In the genomic region with DNA sequence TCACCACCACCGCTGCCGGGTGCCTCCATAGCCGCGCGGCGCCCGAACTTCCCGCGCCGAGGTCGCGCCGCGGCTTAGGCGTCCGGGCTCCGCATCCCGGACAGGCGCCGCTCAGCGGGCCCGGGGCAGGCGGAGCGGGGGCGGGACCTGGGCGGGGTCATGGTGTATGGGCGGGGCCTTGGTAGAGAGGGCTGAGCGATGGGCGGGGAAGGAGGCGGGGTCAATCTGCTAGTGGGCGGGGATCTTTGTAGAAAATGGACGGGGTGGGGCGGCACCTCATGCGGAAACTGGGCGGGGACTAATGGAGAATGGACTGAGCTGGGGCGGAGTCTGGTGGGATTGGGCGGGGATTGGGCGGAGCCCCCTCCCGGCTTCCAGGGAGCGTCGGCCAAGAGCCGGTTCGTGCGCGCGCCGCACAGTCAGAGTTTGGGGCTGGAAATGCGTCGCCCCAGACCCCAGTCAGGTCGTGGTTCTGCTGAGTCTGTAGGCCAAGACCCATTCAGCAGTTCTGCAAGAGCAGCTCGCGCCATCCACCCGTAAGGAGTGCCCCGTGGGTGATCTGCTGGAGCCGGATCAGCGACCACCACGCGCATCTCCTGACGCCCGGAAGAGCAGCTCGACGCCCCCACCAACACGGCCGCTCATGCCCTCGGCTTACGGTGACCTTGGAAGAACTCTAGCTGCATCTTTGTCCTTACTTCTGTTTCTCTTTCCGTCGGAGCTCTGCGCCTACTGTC, we compare ENCODE assay signal across 8 mouse cellular contexts. TPM values are rescaled to one million over a fixed set of nuclear protein-coding genes. Genes with fewer than 3 reads are reported as not detected.
DNase-seq lines count a peak whose midpoint lies in the region; ATAC-seq and TF ChIP-seq lines count a peak whose summit lies in the region.

A gene (minus strand): TSS at position 143 of the 737 bp plus-strand sequence.

- H3K36me3 ChIP-seq in hindbrain, embryonic 16.5 days (ENCODE audit: control insufficient read depth, insufficient read depth, low read length), result no peaks in the 10 kb centered on the region

- no peaks in the 10 kb centered on the region for H3K9me3 ChIP-seq in hindbrain, embryonic 16.5 days (ENCODE audit: control insufficient read depth, low read length)

- TF ChIP-seq POLR2A in cortical plate, adult 2 months (IDR thresholded peaks at IDR 0.05; ENCODE audit: extremely low read depth, insufficient read depth, low read length), result no peak

- H3K4me3 ChIP-seq in cortical plate, adult 2 months (ENCODE audit: insufficient read depth, low read length), result peak within 1 kb of the TSS; percentile 83
- peak within 1 kb of the TSS; percentile 71 for H3K4me3 ChIP-seq in gastrocnemius, adult 2 months
- H3K4me3 ChIP-seq in hindbrain, embryonic 16.5 days (ENCODE audit: low read length), result peak within 1 kb of the TSS; percentile 74

- peak within 1 kb of the TSS; percentile 83 for H3K27ac ChIP-seq in cortical plate, adult 2 months (ENCODE audit: insufficient read depth, low read length)
- H3K27ac ChIP-seq in gastrocnemius, adult 2 months, result peak within 1 kb of the TSS; percentile 90
- H3K27ac ChIP-seq in hindbrain, embryonic 16.5 days (ENCODE audit: low read depth, low read length), result peak within 1 kb of the TSS; percentile 72

- intact Hi-C loops in gastrocnemius, adult 2 months (cut with DNase I), result loop anchor here (2.0 kb wide), 1 partner anchor 25 kb away; no protein-coding TSS in a partner anchor

- peak within 1 kb of the TSS; percentile 81 for H3K9ac ChIP-seq in hindbrain, embryonic 16.5 days (ENCODE audit: low read depth, low read length)

- peak; percentile 99 for DNase-seq in gastrocnemius, adult 2 months
- peak; percentile 94 for DNase-seq in left cerebral cortex, adult 11 months (ENCODE audit: low spot score)
- peak; percentile 99 for DNase-seq in lung, postnatal 36 days
- DNase-seq in retina, embryonic 14.5 days (ENCODE audit: low spot score), result peak; percentile 100
- DNase-seq in thymus, postnatal 36 days, result peak; percentile 98 to 100

- peaks cover 8% of the 10 kb centered on the region for H3K4me1 ChIP-seq in cortical plate, adult 2 months (ENCODE audit: control insufficient read depth, insufficient read depth, low read length)
- peaks cover 20% of the 10 kb centered on the region for H3K4me1 ChIP-seq in hindbrain, embryonic 16.5 days (ENCODE audit: control insufficient read depth, insufficient read depth, low read depth, low read length)

- TF ChIP-seq CTCF in cortical plate, adult 2 months (IDR thresholded peaks at IDR 0.05; ENCODE audit: extremely low read depth, insufficient read depth, low read length), result no peak
- no peak for TF ChIP-seq CTCF in gastrocnemius, adult 2 months (IDR thresholded peaks at IDR 0.05)

- H3K4me2 ChIP-seq in hindbrain, embryonic 16.5 days (ENCODE audit: low read length), result peak within 1 kb of the TSS; percentile 85

- H3K27me3 ChIP-seq in hindbrain, embryonic 16.5 days (replicated peaks; ENCODE audit: control insufficient read depth, insufficient read depth, low read length), result no peaks in the 10 kb centered on the region

- peak; percentile 81 for ATAC-seq in activated CD4-positive, CD25-positive, alpha-beta regulatory T cell, adult 4 months
- peak; percentile 93 for ATAC-seq in hindbrain, embryonic 16.5 days

- WGBS in hindbrain, embryonic 16.5 days, result under 1% methylated on average over 54 of the region's 69 CpGs

RNA-seq across cellular contexts. Expression of the gene that starts here (rescaled TPM):
- polyA plus RNA-seq in activated CD4-positive, CD25-positive, alpha-beta regulatory T cell, adult 4 months (2017; shearing (Covaris generic)), result 10 to 100 TPM; 34.5 to 45.2 TPM
- 81.9 and 83.3 TPM in 2 replicates for polyA plus RNA-seq in cortical plate, adult 2 months (2012; rRNA removed)
- 1 to 10 TPM; 3.0 to 5.2 TPM for total RNA-seq in gastrocnemius, adult 2 months (2021)
- polyA plus RNA-seq in hindbrain, embryonic 16.5 days (2015; fragmentation: Nextera tagmentation; extraction: Ambion mirVana), result 27.3 and 32.5 TPM in 2 replicates

Comparison
In these comparisons a context has a peak if more than half of its experiments do, and no peak if none do; other contexts are left out.
1. Peak in every context shown above with its lines: DNase-seq, ATAC-seq, H3K4me3 ChIP-seq and H3K27ac ChIP-seq.